Mouse (Mus musculus): ENCODE measurements at regions not wholly inside any gene's neighbourhood (a gene's known extent, or its start where the extent isn't known, plus 50 kb on each side); places are given as distances from the start of the nearest gene placed in this dataset.

DNA sequence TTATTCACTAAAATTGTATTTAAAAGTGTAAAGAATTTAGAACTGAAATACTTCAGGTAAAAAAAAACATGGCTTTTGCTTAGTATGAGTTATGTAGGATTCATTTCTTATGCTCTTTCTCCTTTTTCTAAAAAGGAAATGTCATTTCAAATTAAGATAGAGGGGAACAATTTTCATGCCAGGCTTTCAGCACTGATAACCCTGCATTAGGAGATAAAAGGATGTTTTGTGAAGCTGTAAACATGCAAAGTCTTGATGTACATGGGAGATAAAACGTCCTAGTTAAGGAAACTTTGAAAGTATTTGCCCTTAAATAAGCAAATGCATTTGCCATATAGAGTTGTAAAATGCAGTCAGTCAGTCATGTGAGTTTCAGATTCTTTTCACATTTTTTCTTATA lies 1923.7 kb downstream of the Hace1 start:
- Histone ChIP-seq H3K4me1 (ENCODE audit: control insufficient read depth in 2 of 2, insufficient read depth in 2 of 2, low read length in 2 of 2, poor library complexity in 1 of 2) (no peaks in the 10 kb centered on the region), H3K9ac (ENCODE audit: insufficient read depth, low read depth, low read length, poor library complexity, severe bottlenecking) (no peak overlapping the region), H3K4me3 (ENCODE audit: insufficient read depth in 1 of 2, low read depth in 1 of 2, low read length in 2 of 2, poor library complexity in 1 of 2, severe bottlenecking in 1 of 2) (no peak overlapping the region), H3K9me3 (ENCODE audit: control insufficient read depth, insufficient read depth, low read depth, low read length) (no peaks in the 10 kb centered on the region), H3K27ac (ENCODE audit: insufficient read depth, low read depth, low read length, poor library complexity, severe bottlenecking) (no peak overlapping the region), H3K36me3 (ENCODE audit: control insufficient read depth, insufficient read depth, low read length, poor library complexity, severe bottlenecking) (no peaks in the 10 kb centered on the region)
- no peak for DNase-seq (ENCODE audit: low read depth, low spot score)
- TF ChIP-seq ZC3H11A (IDR thresholded peaks at IDR 0.05; ENCODE audit: borderline replicate concordance, low read depth, low read length), result no peak
- TF ChIP-seq MAFK (IDR thresholded peaks at IDR 0.05; ENCODE audit: insufficient read depth, low read depth, low read length), result no peak
- TF ChIP-seq ZNF384 (IDR thresholded peaks at IDR 0.05; ENCODE audit: low read depth, low read length), result no peak
- TF ChIP-seq CHD2 (IDR thresholded peaks at IDR 0.05; ENCODE audit: low read depth, low read length), result no peak
- TF ChIP-seq HCFC1 (IDR thresholded peaks at IDR 0.05; ENCODE audit: borderline replicate concordance, insufficient read depth, low read length), result no peak
- in situ Hi-C loops (cut with MboI; ENCODE audit: low sequenced_read_pairs in 2 of 2, unreplicated experiment in 2 of 2), result no loop called here

DNA sequence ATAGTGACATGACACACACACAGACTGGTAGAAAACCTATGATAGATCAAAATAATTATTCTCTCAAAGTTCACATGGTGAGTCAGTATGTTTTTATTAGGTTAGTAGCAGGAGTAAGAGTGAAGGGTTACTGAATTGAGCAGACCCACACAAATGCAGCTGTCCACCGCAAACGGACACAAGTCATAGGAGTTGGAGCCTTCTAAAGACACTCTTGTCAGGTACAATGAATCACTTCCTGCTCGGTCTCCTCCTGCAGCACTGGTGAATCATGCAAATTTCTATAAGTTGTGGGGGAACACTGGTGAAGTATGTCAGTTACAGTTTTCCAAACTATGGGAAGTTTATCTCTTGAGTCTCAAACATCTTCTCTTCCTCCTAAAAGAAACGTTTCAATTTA lies 1931.6 kb downstream of the Hace1 start:
- no peak for DNase-seq (ENCODE audit: low read depth, low spot score)
- in situ Hi-C loops (cut with MboI; ENCODE audit: low sequenced_read_pairs in 2 of 2, unreplicated experiment in 2 of 2), result no loop called here
- Histone ChIP-seq H3K27ac (ENCODE audit: insufficient read depth, low read depth, low read length, poor library complexity, severe bottlenecking) (no peak overlapping the region), H3K36me3 (ENCODE audit: control insufficient read depth, insufficient read depth, low read length, poor library complexity, severe bottlenecking) (no peaks in the 10 kb centered on the region), H3K9me3 (ENCODE audit: control insufficient read depth, insufficient read depth, low read depth, low read length) (no peaks in the 10 kb centered on the region), H3K4me3 (ENCODE audit: insufficient read depth in 1 of 2, low read depth in 1 of 2, low read length in 2 of 2, poor library complexity in 1 of 2, severe bottlenecking in 1 of 2) (no peak overlapping the region), H3K4me1 (ENCODE audit: control insufficient read depth in 2 of 2, insufficient read depth in 2 of 2, low read length in 2 of 2, poor library complexity in 1 of 2) (no peaks in the 10 kb centered on the region), H3K9ac (ENCODE audit: insufficient read depth, low read depth, low read length, poor library complexity, severe bottlenecking) (no peak overlapping the region)
- TF ChIP-seq CHD2 (IDR thresholded peaks at IDR 0.05; ENCODE audit: low read depth, low read length), result no peak
- no peak for TF ChIP-seq ZC3H11A (IDR thresholded peaks at IDR 0.05; ENCODE audit: borderline replicate concordance, low read depth, low read length)
- TF ChIP-seq HCFC1 (IDR thresholded peaks at IDR 0.05; ENCODE audit: borderline replicate concordance, insufficient read depth, low read length), result no peak
- TF ChIP-seq ZNF384 (IDR thresholded peaks at IDR 0.05; ENCODE audit: low read depth, low read length), result no peak
- no peak for TF ChIP-seq MAFK (IDR thresholded peaks at IDR 0.05; ENCODE audit: insufficient read depth, low read depth, low read length)

DNA sequence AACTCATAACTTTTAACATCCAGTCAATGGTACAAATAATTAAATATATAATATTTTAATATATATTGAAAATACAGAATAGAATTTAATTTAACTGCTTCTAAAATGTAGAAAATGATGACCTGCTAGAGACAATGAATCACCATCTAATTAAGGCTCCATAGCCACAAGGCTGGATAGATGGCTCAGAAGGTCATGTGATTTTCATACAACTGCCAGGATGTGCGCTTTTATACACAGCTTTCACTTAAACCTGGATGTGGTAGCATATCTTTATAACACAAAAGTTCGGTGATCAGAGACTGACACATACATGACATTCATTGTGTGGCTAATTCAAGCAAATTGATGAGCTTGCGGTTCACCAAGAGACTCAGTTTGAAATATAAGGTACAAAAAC lies 1932.2 kb downstream of the Hace1 start:
- H3K9ac ChIP-seq (ENCODE audit: insufficient read depth, low read depth, low read length, poor library complexity, severe bottlenecking), result no peak overlapping the region
- H3K36me3 ChIP-seq (ENCODE audit: control insufficient read depth, insufficient read depth, low read length, poor library complexity, severe bottlenecking), result no peaks in the 10 kb centered on the region
- no peak for DNase-seq (ENCODE audit: low read depth, low spot score)
- H3K4me3 ChIP-seq (ENCODE audit: insufficient read depth in 1 of 2, low read depth in 1 of 2, low read length in 2 of 2, poor library complexity in 1 of 2, severe bottlenecking in 1 of 2), result no peak overlapping the region
- H3K27ac ChIP-seq (ENCODE audit: insufficient read depth, low read depth, low read length, poor library complexity, severe bottlenecking), result no peak overlapping the region
- TF ChIP-seq HCFC1 (IDR thresholded peaks at IDR 0.05; ENCODE audit: borderline replicate concordance, insufficient read depth, low read length) (no peak), MAFK (IDR thresholded peaks at IDR 0.05; ENCODE audit: insufficient read depth, low read depth, low read length) (no peak), ZNF384 (IDR thresholded peaks at IDR 0.05; ENCODE audit: low read depth, low read length) (no peak), ZC3H11A (IDR thresholded peaks at IDR 0.05; ENCODE audit: borderline replicate concordance, low read depth, low read length) (no peak), CHD2 (IDR thresholded peaks at IDR 0.05; ENCODE audit: low read depth, low read length) (no peak)
- in situ Hi-C loops (cut with MboI; ENCODE audit: low sequenced_read_pairs in 2 of 2, unreplicated experiment in 2 of 2), result no loop called here
- no peaks in the 10 kb centered on the region for H3K9me3 ChIP-seq (ENCODE audit: control insufficient read depth, insufficient read depth, low read depth, low read length)
- no peaks in the 10 kb centered on the region for H3K4me1 ChIP-seq (ENCODE audit: control insufficient read depth in 2 of 2, insufficient read depth in 2 of 2, low read length in 2 of 2, poor library complexity in 1 of 2)

DNA sequence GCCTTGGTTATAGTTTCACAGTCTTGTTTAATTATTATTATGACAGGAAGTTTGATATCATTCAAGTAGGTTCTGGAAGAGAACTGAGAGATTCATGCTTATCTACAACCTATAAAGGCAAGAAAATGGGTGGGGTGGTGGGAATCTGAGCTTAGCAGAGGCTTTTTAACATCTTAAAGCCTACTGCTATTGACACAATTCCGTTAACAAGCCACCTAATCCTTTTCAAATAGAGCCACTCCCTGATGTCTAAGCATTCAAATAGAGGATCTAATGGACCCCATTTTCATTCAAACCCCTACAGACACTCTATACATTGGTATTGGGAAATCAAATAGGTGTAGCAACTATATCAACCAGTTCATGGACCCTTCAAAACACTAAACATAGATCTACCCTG lies 1940.2 kb downstream of the Hace1 start:
- in situ Hi-C loops (cut with MboI; ENCODE audit: low sequenced_read_pairs in 2 of 2, unreplicated experiment in 2 of 2), result no loop called here
- Histone ChIP-seq H3K9me3 (ENCODE audit: control insufficient read depth, insufficient read depth, low read depth, low read length) (no peaks in the 10 kb centered on the region), H3K36me3 (ENCODE audit: control insufficient read depth, insufficient read depth, low read length, poor library complexity, severe bottlenecking) (no peaks in the 10 kb centered on the region), H3K27ac (ENCODE audit: insufficient read depth, low read depth, low read length, poor library complexity, severe bottlenecking) (no peak overlapping the region), H3K4me1 (ENCODE audit: control insufficient read depth in 2 of 2, insufficient read depth in 2 of 2, low read length in 2 of 2, poor library complexity in 1 of 2) (peaks cover 0 to 6% of the 10 kb centered on the region in 2 experiments; a peak in 2 of 4 replicates), H3K9ac (ENCODE audit: insufficient read depth, low read depth, low read length, poor library complexity, severe bottlenecking) (no peak overlapping the region), H3K4me3 (ENCODE audit: insufficient read depth in 1 of 2, low read depth in 1 of 2, low read length in 2 of 2, poor library complexity in 1 of 2, severe bottlenecking in 1 of 2) (no peak overlapping the region)
- peak; percentile 22 for DNase-seq (ENCODE audit: low read depth, low spot score)
- TF ChIP-seq ZNF384 (IDR thresholded peaks at IDR 0.05; ENCODE audit: low read depth, low read length), result no peak
- TF ChIP-seq ZC3H11A (IDR thresholded peaks at IDR 0.05; ENCODE audit: borderline replicate concordance, low read depth, low read length), result no peak
- TF ChIP-seq MAFK (IDR thresholded peaks at IDR 0.05; ENCODE audit: insufficient read depth, low read depth, low read length), result no peak
- no peak for TF ChIP-seq CHD2 (IDR thresholded peaks at IDR 0.05; ENCODE audit: low read depth, low read length)
- TF ChIP-seq HCFC1 (IDR thresholded peaks at IDR 0.05; ENCODE audit: borderline replicate concordance, insufficient read depth, low read length), result no peak
